Mouse (Mus musculus) testis, adult 2 months (tissue): ENCODE results near the gene Tcf7l1.

Source experiments
- CTCF ChIP-seq: fragments of 200-500 bp; IDR thresholded peaks from 2 replicates; pipeline ENCODE4 v1.5.1; 2012; ENCODE audit warnings: low read depth, mild to moderate bottlenecking, inconsistent platforms, low read length, moderate library complexity; ENCODE audit not compliant: control insufficient read depth, insufficient read depth, insufficient replicate concordance
- POLR2A ChIP-seq: fragments of 200-500 bp; IDR thresholded peaks from 2 replicates; pipeline ENCODE4 v1.6.1; 2012; ENCODE audit warnings: low read depth, mild to moderate bottlenecking, inconsistent platforms, low read length, moderate library complexity; ENCODE audit not compliant: control insufficient read depth

DNA sequence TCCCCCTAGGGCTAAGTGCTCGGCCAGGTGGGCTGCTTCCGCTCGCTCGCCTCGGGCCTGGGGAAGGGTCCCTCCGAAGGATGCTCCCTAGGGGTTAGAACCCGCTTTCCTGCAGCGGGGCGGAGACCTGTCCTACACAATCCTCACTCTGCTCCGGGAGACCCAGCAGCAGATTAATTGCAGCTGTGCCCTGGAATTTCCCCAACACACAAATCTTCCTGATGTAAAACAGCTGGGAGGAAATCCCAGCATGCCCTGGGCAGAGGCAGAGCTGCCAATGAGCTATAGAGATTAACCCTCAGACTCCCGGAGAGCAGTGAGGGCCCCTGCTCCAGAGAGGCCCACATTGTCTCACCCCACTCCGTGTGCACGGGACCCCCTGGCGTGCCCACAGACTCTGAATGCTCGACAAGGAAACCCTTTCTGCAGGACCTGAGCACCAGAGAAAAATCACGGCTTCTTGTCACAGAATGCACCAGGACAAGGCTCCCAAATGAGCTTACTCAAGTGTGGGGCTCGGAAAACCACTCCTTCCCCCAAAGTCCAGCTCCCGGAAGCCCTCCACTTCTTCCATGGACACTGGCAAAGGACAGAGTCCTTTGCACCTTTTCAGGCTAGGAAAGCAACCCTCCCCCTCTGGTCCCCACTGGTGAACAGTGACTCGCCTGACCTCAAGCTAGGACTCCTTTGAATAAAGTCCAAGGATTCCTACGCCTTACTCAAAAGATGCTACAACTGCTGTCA, 133.6 kb downstream of the Tcf7l1 start:
- TF ChIP-seq CTCF (no peak), POLR2A (no peak)
